Mouse (Mus musculus): Measurements from ENCODE around the gene Zfp865. TPM values are rescaled to one million over a fixed set of nuclear protein-coding genes. Genes with fewer than 3 reads are reported as not detected.
A peak's percentile ranks its signal among the peaks of the same experiment; 100 is the strongest.

Gene Zfp865
- polyA plus RNA-seq, 1 experiment = 18.1 TPM

- Histone ChIP-seq H3K4me3 (no peak overlapping the region), H3K36me3 (ENCODE audit: control insufficient read depth, insufficient read depth) (no peaks in the 10 kb centered on the region), H3K4me2 (ENCODE audit: low read depth) (no peak overlapping the region), H3K27me3 (ENCODE audit: control insufficient read depth, insufficient read depth, insufficient read length) (peaks cover 13% of the 10 kb centered on the region), H3K79me2 (ENCODE audit: control insufficient read depth, insufficient read depth) (peaks cover 3% of the 10 kb centered on the region), H3ac (ENCODE audit: control insufficient read depth, insufficient read length) (no peak overlapping the region)
- TF ChIP-seq SRF (IDR thresholded peaks at IDR 0.05; ENCODE audit: control insufficient read depth, insufficient read length, low read depth) (no peak), USF1 (IDR thresholded peaks at IDR 0.05; ENCODE audit: low read depth) (no peak), CEBPB (IDR thresholded peaks at IDR 0.05; ENCODE audit: insufficient read depth, poor library complexity, severe bottlenecking) (no peak)
These were observed 37.6 kb downstream of the Zfp865 start for GRCm38 (mm10) chr7:5057804-5058203.

- Histone ChIP-seq H3K4me2 (ENCODE audit: low read depth) (no peak overlapping the region), H3K4me3 (no peak overlapping the region), H3K36me3 (ENCODE audit: control insufficient read depth, insufficient read depth) (no peaks in the 10 kb centered on the region), H3ac (ENCODE audit: control insufficient read depth, insufficient read length) (no peak overlapping the region), H3K27me3 (ENCODE audit: control insufficient read depth, insufficient read depth, insufficient read length) (peaks cover 13% of the 10 kb centered on the region), H3K79me2 (ENCODE audit: control insufficient read depth, insufficient read depth) (peaks cover 11% of the 10 kb centered on the region)
- TF ChIP-seq MAX (IDR thresholded peaks at IDR 0.05; ENCODE audit: low read depth) (no peak), POLR2A (IDR thresholded peaks at IDR 0.05; ENCODE audit: insufficient read length, low read depth) (no peak), USF1 (IDR thresholded peaks at IDR 0.05; ENCODE audit: low read depth) (no peak), TCF3 (IDR thresholded peaks at IDR 0.05; ENCODE audit: insufficient read length, low read depth) (no peak), MYOD1 (IDR thresholded peaks at IDR 0.05; ENCODE audit: control insufficient read depth in 1 of 3, insufficient read length in 2 of 3, low read depth in 2 of 3) (no peak), MYOG (IDR thresholded peaks at IDR 0.05; ENCODE audit: control insufficient read depth in 1 of 3, insufficient read depth in 1 of 3, insufficient read length in 2 of 3, low read depth in 2 of 3) (no peak)
These were observed 38.5 kb downstream of the Zfp865 start for GRCm38 (mm10) chr7:5058631-5059030.

GRCm38 (mm10) chr7:5059421-5059820, 39.2 kb downstream of the Zfp865 start:
- no peak for TF ChIP-seq MYOG (IDR thresholded peaks at IDR 0.05; ENCODE audit: control insufficient read depth in 1 of 3, insufficient read depth in 1 of 3, insufficient read length in 2 of 3, low read depth in 2 of 3)
- TF ChIP-seq CEBPB (IDR thresholded peaks at IDR 0.05; ENCODE audit: insufficient read depth, poor library complexity, severe bottlenecking) = no peak
- no peak for TF ChIP-seq MAX (IDR thresholded peaks at IDR 0.05; ENCODE audit: low read depth)
- TF ChIP-seq REST (IDR thresholded peaks at IDR 0.05; ENCODE audit: insufficient read depth, insufficient read length) = no peak
- no peak for TF ChIP-seq MYOD1 (IDR thresholded peaks at IDR 0.05; ENCODE audit: control insufficient read depth in 1 of 3, insufficient read length in 2 of 3, low read depth in 2 of 3)
- no peak for TF ChIP-seq POLR2AphosphoS2 (IDR thresholded peaks at IDR 0.05; ENCODE audit: insufficient read length, low read depth)
- no peak for TF ChIP-seq E2F4 (IDR thresholded peaks at IDR 0.05; ENCODE audit: insufficient read depth)
- no peak for TF ChIP-seq USF1 (IDR thresholded peaks at IDR 0.05; ENCODE audit: low read depth)
- TF ChIP-seq SRF (IDR thresholded peaks at IDR 0.05; ENCODE audit: control insufficient read depth, insufficient read length, low read depth) = no peak
- peak overlapping the region; percentile 96 for H3K4me3 ChIP-seq
- H3K36me3 ChIP-seq (ENCODE audit: control insufficient read depth, insufficient read depth) = no peaks in the 10 kb centered on the region
- peaks cover 13% of the 10 kb centered on the region for H3K27me3 ChIP-seq (ENCODE audit: control insufficient read depth, insufficient read depth, insufficient read length)
- H3ac ChIP-seq (ENCODE audit: control insufficient read depth, insufficient read length) = no peak overlapping the region
- peak overlapping the region; percentile 97 for H3K4me2 ChIP-seq (ENCODE audit: low read depth)
- H3K79me2 ChIP-seq (ENCODE audit: control insufficient read depth, insufficient read depth) = peaks cover 19% of the 10 kb centered on the region

GRCm38 (mm10) chr7:5060239-5060731, 40.1 kb downstream of the Zfp865 start:
- peak in 1 of 3 experiments; percentile 1 for TF ChIP-seq MYOG (IDR thresholded peaks at IDR 0.05; ENCODE audit: control insufficient read depth in 1 of 3, insufficient read depth in 1 of 3, insufficient read length in 2 of 3, low read depth in 2 of 3)
- no peak for TF ChIP-seq TCF3 (IDR thresholded peaks at IDR 0.05; ENCODE audit: insufficient read length, low read depth)
- H3K36me3 ChIP-seq (ENCODE audit: control insufficient read depth, insufficient read depth) = no peaks in the 10 kb centered on the region
- peak overlapping the region; percentile 96 for H3ac ChIP-seq (ENCODE audit: control insufficient read depth, insufficient read length)
- H3K79me2 ChIP-seq (ENCODE audit: control insufficient read depth, insufficient read depth) = peaks cover 28% of the 10 kb centered on the region
- H3K27me3 ChIP-seq (ENCODE audit: control insufficient read depth, insufficient read depth, insufficient read length) = peaks cover 13% of the 10 kb centered on the region
- H3K4me2 ChIP-seq (ENCODE audit: low read depth) = peak overlapping the region; percentile 97
- H3K4me3 ChIP-seq = peak overlapping the region; percentile 96

GRCm38 (mm10) chr7:5060944-5061773, 41.0 kb downstream of the Zfp865 start:
- Histone ChIP-seq H3K4me2 (ENCODE audit: low read depth) (peak overlapping the region; percentile 97), H3K36me3 (ENCODE audit: control insufficient read depth, insufficient read depth) (no peaks in the 10 kb centered on the region), H3K79me2 (ENCODE audit: control insufficient read depth, insufficient read depth) (peaks cover 37% of the 10 kb centered on the region), H3ac (ENCODE audit: control insufficient read depth, insufficient read length) (peak overlapping the region; percentile 96), H3K4me3 (peak overlapping the region; percentile 96), H3K27me3 (ENCODE audit: control insufficient read depth, insufficient read depth, insufficient read length) (peaks cover 9% of the 10 kb centered on the region)
- TF ChIP-seq E2F4 (IDR thresholded peaks at IDR 0.05; ENCODE audit: insufficient read depth) (no peak), CEBPB (IDR thresholded peaks at IDR 0.05; ENCODE audit: insufficient read depth, poor library complexity, severe bottlenecking) (no peak), POLR2AphosphoS2 (IDR thresholded peaks at IDR 0.05; ENCODE audit: insufficient read length, low read depth) (no peak), REST (IDR thresholded peaks at IDR 0.05; ENCODE audit: insufficient read depth, insufficient read length) (no peak), MAX (IDR thresholded peaks at IDR 0.05; ENCODE audit: low read depth) (no peak), TCF12 (IDR thresholded peaks at IDR 0.05; ENCODE audit: insufficient read depth, poor library complexity, severe bottlenecking) (no peak), MYOD1 (IDR thresholded peaks at IDR 0.05; ENCODE audit: control insufficient read depth in 1 of 3, insufficient read length in 2 of 3, low read depth in 2 of 3) (no peak), POLR2A (IDR thresholded peaks at IDR 0.05; ENCODE audit: insufficient read length, low read depth) (no peak), USF1 (IDR thresholded peaks at IDR 0.05; ENCODE audit: low read depth) (no peak)

All from myocyte (in vitro differentiated cells).